Mouse (Mus musculus): ENCODE measurements at regions not wholly inside any gene's neighbourhood (a gene's known extent, or its start where the extent isn't known, plus 50 kb on each side); places are given as distances from the start of the nearest gene placed in this dataset.

DNA sequence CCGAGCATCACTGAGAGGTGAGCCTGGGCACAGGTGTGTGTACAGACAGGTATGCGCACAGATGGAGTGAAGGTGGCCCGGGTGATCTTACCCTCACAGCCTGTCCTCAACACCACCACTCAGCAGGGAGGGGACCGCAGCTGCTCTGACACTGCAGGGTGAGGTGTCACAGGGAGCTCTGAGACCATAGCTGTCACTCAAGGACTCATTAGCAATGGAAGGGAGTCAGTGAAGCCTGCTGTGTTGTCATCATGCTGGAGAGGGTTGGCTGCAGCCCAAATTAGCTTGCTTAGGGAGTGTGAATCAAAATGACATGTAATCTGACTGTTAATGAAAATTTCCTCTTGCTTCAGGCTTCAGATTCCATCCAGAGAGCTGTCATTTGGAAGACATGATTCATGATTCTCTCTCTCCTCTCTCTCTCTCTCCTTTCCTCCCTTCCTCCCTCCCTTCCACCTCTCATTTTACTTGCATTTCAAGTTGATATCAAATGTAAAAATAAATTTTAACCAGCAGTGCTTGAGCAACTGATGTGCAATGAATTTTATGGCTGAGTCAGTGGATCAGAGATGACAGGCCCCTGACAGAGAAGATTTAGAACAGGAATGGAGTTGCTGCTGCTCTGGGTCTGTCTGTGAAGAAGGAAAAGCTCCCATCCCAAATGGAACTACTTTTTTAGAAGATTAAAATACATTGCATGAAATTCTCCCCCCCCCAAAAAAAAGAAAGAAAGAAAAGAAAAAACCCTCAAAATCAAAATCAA is 496.5 kb downstream of the Dcdc2c start:
- TF ChIP-seq CTCF (IDR thresholded peaks at IDR 0.05; ENCODE audit: insufficient read depth, low read depth, low read length) (no peak), POLR2A (IDR thresholded peaks at IDR 0.05; ENCODE audit: insufficient read depth, low read depth, low read length) (no peak)

All from olfactory bulb, adult 2 months (tissue).